Mouse (Mus musculus): Measurements from ENCODE around the gene Olfr1349. TPM values are rescaled to one million over a fixed set of nuclear protein-coding genes. Genes with fewer than 3 reads are reported as not detected.

The Olfr1349 gene
- total and polyA plus RNA-seq, 3 experiments = not detected

GRCm38 (mm10) chr7:6508648-6509047 is 14.1 kb downstream of the Olfr1349 start, which contains the start of gene Olfr1348:
Olfr1348 (minus strand) TSS chr7:6508748.
- H3K9ac ChIP-seq (ENCODE audit: control insufficient read depth, low read depth, low read length, poor library complexity, severe bottlenecking) = no peak within 1 kb of the TSS
- DNase-seq (ENCODE audit: low read depth, low spot score) = no peak
- no peaks in the 10 kb centered on the region for H3K27me3 ChIP-seq (ENCODE audit: control insufficient read depth in 1 of 2, insufficient read depth in 2 of 2, low read length in 2 of 2)
- no peaks in the 10 kb centered on the region for H3K9me3 ChIP-seq (replicated peaks; ENCODE audit: insufficient read depth, low read length)
- H3K36me3 ChIP-seq (ENCODE audit: control insufficient read depth in 1 of 2, insufficient read depth in 2 of 2, low read length in 2 of 2) = no peaks in the 10 kb centered on the region
- H3K27ac ChIP-seq (ENCODE audit: control insufficient read depth, low read depth, low read length) = no peak within 1 kb of the TSS
- no peaks in the 10 kb centered on the region for H3K79me2 ChIP-seq (ENCODE audit: control insufficient read depth, insufficient read depth, low read length, poor library complexity)
- TF ChIP-seq E2F4 (IDR thresholded peaks at IDR 0.05; ENCODE audit: borderline replicate concordance, low read depth, low read length) = no peak
- no peak for TF ChIP-seq GATA1 (IDR thresholded peaks at IDR 0.05; ENCODE audit: low read depth, low read length)
- no peak for TF ChIP-seq POLR2A (IDR thresholded peaks at IDR 0.05; ENCODE audit: control insufficient read depth in 1 of 2, insufficient read depth in 1 of 2, low read depth in 1 of 2, low read length in 2 of 2, poor library complexity in 1 of 2)
- no peak for TF ChIP-seq TCF12 (IDR thresholded peaks at IDR 0.05; ENCODE audit: low read depth, low read length)
- no peak for TF ChIP-seq ZKSCAN1 (IDR thresholded peaks at IDR 0.05; ENCODE audit: low read depth, low read length)
- TF ChIP-seq BHLHE40 (IDR thresholded peaks at IDR 0.05; ENCODE audit: borderline replicate concordance, low read depth, low read length) = no peak
- no peak for TF ChIP-seq MAZ (IDR thresholded peaks at IDR 0.05; ENCODE audit: low read depth, low read length)
- no peak for TF ChIP-seq SIN3A (IDR thresholded peaks at IDR 0.05; ENCODE audit: low read length)
- TF ChIP-seq POLR2AphosphoS5 (IDR thresholded peaks at IDR 0.05; ENCODE audit: borderline replicate concordance, low read depth, low read length) = no peak
- TF ChIP-seq ELF1 (IDR thresholded peaks at IDR 0.05; ENCODE audit: low read depth, low read length) = no peak
- no peak for TF ChIP-seq MEF2A (IDR thresholded peaks at IDR 0.05; ENCODE audit: extremely low read depth, insufficient replicate concordance, low read depth, low read length, poor library complexity, severe bottlenecking)
- TF ChIP-seq TBP (IDR thresholded peaks at IDR 0.05; ENCODE audit: low read depth, low read length) = no peak
- TF ChIP-seq UBTF (IDR thresholded peaks at IDR 0.05; ENCODE audit: borderline replicate concordance, insufficient read depth, low read depth, low read length) = no peak
- no peak for TF ChIP-seq NRF1 (IDR thresholded peaks at IDR 0.05; ENCODE audit: insufficient read depth, low read depth, low read length, poor library complexity, severe bottlenecking)
- TF ChIP-seq EP300 (IDR thresholded peaks at IDR 0.05; ENCODE audit: low read depth in 1 of 2, low read length in 2 of 2) = no peak
- H3K4me3 ChIP-seq (ENCODE audit: control insufficient read depth in 1 of 2, insufficient read depth in 1 of 2, low read depth in 2 of 2, low read length in 2 of 2) = no peak within 1 kb of the TSS
- no peaks in the 10 kb centered on the region for H3K4me1 ChIP-seq (ENCODE audit: control insufficient read depth in 1 of 2, insufficient read depth in 2 of 2, low read length in 2 of 2)

GRCm38 (mm10) chr7:6499655-6500054 is 23.1 kb downstream of the Olfr1349 start, which contains the start of gene Olfr1347:
Olfr1347 (minus strand) TSS chr7:6499755.
- H3K9me3 ChIP-seq (replicated peaks; ENCODE audit: insufficient read depth, low read length) = no peaks in the 10 kb centered on the region
- TF ChIP-seq MAFK (IDR thresholded peaks at IDR 0.05; ENCODE audit: borderline replicate concordance, low read depth, low read length) = no peak
- no peak for TF ChIP-seq USF1 (IDR thresholded peaks at IDR 0.05; ENCODE audit: low read depth, low read length)
- TF ChIP-seq RCOR1 (IDR thresholded peaks at IDR 0.05; ENCODE audit: low read depth, low read length) = no peak
- no peak for TF ChIP-seq ZMIZ1 (IDR thresholded peaks at IDR 0.05; ENCODE audit: low read depth, low read length)
- no peak for TF ChIP-seq HCFC1 (IDR thresholded peaks at IDR 0.05; ENCODE audit: low read depth, low read length)
- no peak for TF ChIP-seq MYC (IDR thresholded peaks at IDR 0.05; ENCODE audit: low read depth, low read length)
- TF ChIP-seq E2F4 (IDR thresholded peaks at IDR 0.05; ENCODE audit: borderline replicate concordance, low read depth, low read length) = no peak
- no peak for TF ChIP-seq TCF12 (IDR thresholded peaks at IDR 0.05; ENCODE audit: low read depth, low read length)
- TF ChIP-seq SMC3 (IDR thresholded peaks at IDR 0.05; ENCODE audit: low read depth, low read length) = no peak
- TF ChIP-seq USF2 (IDR thresholded peaks at IDR 0.05; ENCODE audit: borderline replicate concordance in 1 of 2, insufficient read depth in 1 of 2, low read depth in 1 of 2, low read length in 2 of 2) = no peak
- no peak for TF ChIP-seq JUND (IDR thresholded peaks at IDR 0.05; ENCODE audit: low read depth, low read length)
- TF ChIP-seq CHD1 (IDR thresholded peaks at IDR 0.05; ENCODE audit: low read depth, low read length) = no peak
- no peak for TF ChIP-seq MAX (IDR thresholded peaks at IDR 0.05; ENCODE audit: low read length)
- no peak for TF ChIP-seq KAT2A (conservative IDR thresholded peaks at IDR 0.05; ENCODE audit: low read depth, low read length)
- TF ChIP-seq GABPA (IDR thresholded peaks at IDR 0.05; ENCODE audit: low read depth, low read length) = no peak
- H3K4me1 ChIP-seq (ENCODE audit: control insufficient read depth in 1 of 2, insufficient read depth in 2 of 2, low read length in 2 of 2) = no peaks in the 10 kb centered on the region
- no peak within 1 kb of the TSS for H3K9ac ChIP-seq (ENCODE audit: control insufficient read depth, low read depth, low read length, poor library complexity, severe bottlenecking)
- no peak for DNase-seq (ENCODE audit: low read depth, low spot score)
- no peaks in the 10 kb centered on the region for H3K36me3 ChIP-seq (ENCODE audit: control insufficient read depth in 1 of 2, insufficient read depth in 2 of 2, low read length in 2 of 2)
- no peaks in the 10 kb centered on the region for H3K79me2 ChIP-seq (ENCODE audit: control insufficient read depth, insufficient read depth, low read length, poor library complexity)
- no peaks in the 10 kb centered on the region for H3K27me3 ChIP-seq (ENCODE audit: control insufficient read depth in 1 of 2, insufficient read depth in 2 of 2, low read length in 2 of 2)
- no peak within 1 kb of the TSS for H3K4me3 ChIP-seq (ENCODE audit: control insufficient read depth in 1 of 2, insufficient read depth in 1 of 2, low read depth in 2 of 2, low read length in 2 of 2)
- H3K27ac ChIP-seq (ENCODE audit: control insufficient read depth, low read depth, low read length) = no peak within 1 kb of the TSS

All from MEL (cell line).